22 mouse cellular contexts compared by ENCODE assay signal in the genomic region with DNA sequence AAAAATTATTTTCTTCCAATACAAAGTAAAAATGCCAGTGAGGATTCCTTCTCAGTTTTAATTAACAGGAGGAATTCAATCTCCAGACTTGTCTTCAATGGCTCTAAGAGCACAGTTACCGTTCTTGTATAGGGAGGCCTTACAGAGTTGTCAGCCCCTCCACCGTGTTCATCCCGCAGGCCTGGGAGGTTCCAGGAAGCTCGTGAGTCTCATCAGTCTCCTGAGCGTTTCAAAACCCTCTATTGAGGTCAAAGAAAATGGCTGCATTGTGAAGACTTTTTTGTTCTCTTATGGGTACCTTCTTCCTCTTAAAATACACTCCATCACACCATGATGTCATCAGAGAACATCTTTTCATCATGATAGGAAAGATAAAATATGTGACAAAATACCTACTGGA.
DNase-seq lines count a peak whose midpoint lies in the region; ATAC-seq and TF ChIP-seq lines count a peak whose summit lies in the region.
"Had no signal": no experiment of that assay in that cellular context is flagged by ENCODE, and none has a peak within 500 bp of the region (broad histone marks: within the 10 kb centered on the region; RNA-seq: fewer than 3 reads in every experiment).

No protein-coding gene starts in this region.

- no peak for ATAC-seq in hindbrain, embryonic 16.5 days
- ATAC-seq in neural tube, embryonic 11.5 days (ENCODE audit: insufficient read depth, low FRiP score, low TSS enrichment) = peak; percentile 82
- ATAC-seq in neural tube, embryonic 15.5 days (ENCODE audit: low FRiP score) = no peak
- ATAC-seq: forebrain, embryonic 16.5 days had no signal

- no peak for TF ChIP-seq CTCF in brain, embryonic 14.5 days (IDR thresholded peaks at IDR 0.05; ENCODE audit: borderline replicate concordance, extremely low read depth, insufficient read depth, insufficient read length)

- no peaks in the 10 kb centered on the region for H3K36me3 ChIP-seq in hindbrain, embryonic 10.5 days
- H3K36me3 ChIP-seq in hindbrain, embryonic 16.5 days (ENCODE audit: control insufficient read depth, insufficient read depth, low read length) = no peaks in the 10 kb centered on the region
- no peaks in the 10 kb centered on the region for H3K36me3 ChIP-seq in neural tube, embryonic 11.5 days (ENCODE audit: control insufficient read depth, insufficient read depth, low read length)
- no peaks in the 10 kb centered on the region for H3K36me3 ChIP-seq in neural tube, embryonic 15.5 days
- H3K36me3 ChIP-seq: embryonic facial prominence, embryonic 15.5 days; heart, embryonic 13.5 days; hindbrain, embryonic 15.5 days had no signal

- DNase-seq in hindbrain, embryonic 10.5 days (ENCODE audit: low spot score) = peak; percentile 7
- DNase-seq in neural tube, embryonic 11.5 days (ENCODE audit: low spot score) = peak; percentile 54
- peak; percentile 20 for DNase-seq in brain, embryonic 14.5 days (ENCODE audit: low read depth)
- peak; percentile 45 for DNase-seq in embryo, embryonic 11 days
- DNase-seq in yolk sac, embryonic 10.5 days (ENCODE audit: low spot score) = no peak
- no peak for DNase-seq in gastrocnemius, postnatal 36 days
- DNase-seq: adrenal gland, adult 2 months; adrenal gland, postnatal 36 days; cerebellum, adult 11 months; cerebellum, adult 8-10 months; cerebellum, postnatal 14 days; gastrocnemius, postnatal 10 days; heart, postnatal 36 days; kidney, adult 11 months had no signal

- 23% methylated on average over 5 of the region's 5 CpGs for WGBS in hindbrain, embryonic 10.5 days
- 22% methylated on average over 5 of the region's 5 CpGs for WGBS in hindbrain, embryonic 16.5 days
- 37% methylated on average over 5 of the region's 5 CpGs for WGBS in neural tube, embryonic 11.5 days
- WGBS in neural tube, embryonic 15.5 days = 16% methylated on average over 5 of the region's 5 CpGs

- TF ChIP-seq POLR2A in brain, embryonic 14.5 days (IDR thresholded peaks at IDR 0.05; ENCODE audit: borderline replicate concordance, extremely low read depth, insufficient read depth, insufficient read length, poor library complexity, severe bottlenecking) = no peak

- intact Hi-C loops in gastrocnemius, postnatal 36 days (cut with DNase I) = no loop called here

- H3K27ac ChIP-seq in hindbrain, embryonic 10.5 days = 0 out of 2 replicates have a peak overlapping the region, but pooled peaks have one; percentile 23
- no peak overlapping the region for H3K27ac ChIP-seq in hindbrain, embryonic 16.5 days (ENCODE audit: low read depth, low read length)
- H3K27ac ChIP-seq in neural tube, embryonic 11.5 days (ENCODE audit: low read depth, low read length) = no peak overlapping the region
- no peak overlapping the region for H3K27ac ChIP-seq in neural tube, embryonic 15.5 days (replicated peaks)
- H3K27ac ChIP-seq: embryonic facial prominence, embryonic 15.5 days; heart, embryonic 13.5 days; hindbrain, embryonic 15.5 days had no signal

- H3K4me2 ChIP-seq in hindbrain, embryonic 16.5 days (ENCODE audit: low read length) = no peak overlapping the region
- no peak overlapping the region for H3K4me2 ChIP-seq in neural tube, embryonic 11.5 days (ENCODE audit: low read depth)
- H3K4me2 ChIP-seq in neural tube, embryonic 15.5 days = no peak overlapping the region
- H3K4me2 ChIP-seq: embryonic facial prominence, embryonic 15.5 days; heart, embryonic 13.5 days; hindbrain, embryonic 15.5 days had no signal

- peaks cover 15% of the 10 kb centered on the region; the same call in 1 of the 2 replicates for H3K4me1 ChIP-seq in hindbrain, embryonic 10.5 days (replicated peaks)
- no peaks in the 10 kb centered on the region for H3K4me1 ChIP-seq in hindbrain, embryonic 16.5 days (ENCODE audit: control insufficient read depth, insufficient read depth, low read depth, low read length)
- no peaks in the 10 kb centered on the region for H3K4me1 ChIP-seq in neural tube, embryonic 11.5 days (ENCODE audit: control insufficient read depth, insufficient read depth, low read length)
- no peaks in the 10 kb centered on the region for H3K4me1 ChIP-seq in neural tube, embryonic 15.5 days
- H3K4me1 ChIP-seq: embryonic facial prominence, embryonic 15.5 days; heart, embryonic 13.5 days; hindbrain, embryonic 15.5 days had no signal

- no peak overlapping the region for H3K4me3 ChIP-seq in hindbrain, embryonic 10.5 days
- H3K4me3 ChIP-seq in hindbrain, embryonic 16.5 days (ENCODE audit: low read length) = no peak overlapping the region
- no peak overlapping the region for H3K4me3 ChIP-seq in neural tube, embryonic 11.5 days (ENCODE audit: low read depth, low read length)
- H3K4me3 ChIP-seq in neural tube, embryonic 15.5 days (replicated peaks) = no peak overlapping the region
- H3K4me3 ChIP-seq: embryonic facial prominence, embryonic 15.5 days; erythroblast, embryonic 14.5 days; heart, embryonic 13.5 days; hindbrain, embryonic 15.5 days had no signal

- no peak overlapping the region for H3K9ac ChIP-seq in hindbrain, embryonic 16.5 days (ENCODE audit: low read depth, low read length)
- no peak overlapping the region for H3K9ac ChIP-seq in neural tube, embryonic 11.5 days (ENCODE audit: low read length)
- H3K9ac ChIP-seq in neural tube, embryonic 15.5 days (replicated peaks) = no peak overlapping the region
- H3K9ac ChIP-seq: embryonic facial prominence, embryonic 15.5 days; heart, embryonic 13.5 days; hindbrain, embryonic 15.5 days had no signal

- no peaks in the 10 kb centered on the region for H3K9me3 ChIP-seq in hindbrain, embryonic 10.5 days
- H3K9me3 ChIP-seq in hindbrain, embryonic 16.5 days (ENCODE audit: control insufficient read depth, low read length) = no peaks in the 10 kb centered on the region
- no peaks in the 10 kb centered on the region for H3K9me3 ChIP-seq in neural tube, embryonic 11.5 days (ENCODE audit: control insufficient read depth, low read length)
- H3K9me3 ChIP-seq in neural tube, embryonic 15.5 days (replicated peaks) = no peaks in the 10 kb centered on the region
- H3K9me3 ChIP-seq: embryonic facial prominence, embryonic 15.5 days; heart, embryonic 13.5 days; hindbrain, embryonic 15.5 days had no signal

- H3K27me3 ChIP-seq in hindbrain, embryonic 10.5 days (ENCODE audit: insufficient read depth, poor library complexity, severe bottlenecking) = no peaks in the 10 kb centered on the region
- no peaks in the 10 kb centered on the region for H3K27me3 ChIP-seq in hindbrain, embryonic 16.5 days (replicated peaks; ENCODE audit: control insufficient read depth, insufficient read depth, low read length)
- no peaks in the 10 kb centered on the region for H3K27me3 ChIP-seq in neural tube, embryonic 11.5 days (ENCODE audit: control insufficient read depth, insufficient read depth, low read length)
- no peaks in the 10 kb centered on the region for H3K27me3 ChIP-seq in neural tube, embryonic 15.5 days (replicated peaks)
- H3K27me3 ChIP-seq: CH12.LX; embryonic facial prominence, embryonic 15.5 days; heart, embryonic 13.5 days; hindbrain, embryonic 15.5 days had no signal

Comparison
In these comparisons a context has a peak if more than half of its experiments do, and no peak if none do; other contexts are left out.
1. DNase-seq: peak in hindbrain, embryonic 10.5 days (single experiment), neural tube, embryonic 11.5 days (single experiment), brain, embryonic 14.5 days (single experiment) and embryo, embryonic 11 days (single experiment); none in yolk sac, embryonic 10.5 days (single experiment) and gastrocnemius, postnatal 36 days (0 of 2).